Mouse (Mus musculus) retina, postnatal 1 day (tissue): Measurements from ENCODE around the gene Lclat1.
"Not testable (repeated sequence)": the region's sequence is repeated elsewhere in the genome, so short reads cannot be mapped to it uniquely, and the experiment has no call there.

ENCODE experiments used
- DNase-seq: peaks from one replicate; pipeline ENCODE4 v3.0.0-alpha.2; 2012

Lclat1 gene

GRCm38 (mm10) chr17:73245089-73245684, 137.4 kb downstream of the Lclat1 start:
- DNase-seq, result no peak

- no peak for DNase-seq
These were observed 138.3 kb downstream of the Lclat1 start for GRCm38 (mm10) chr17:73246036-73246435.

- DNase-seq, result no peak
These were observed 139.1 kb downstream of the Lclat1 start for GRCm38 (mm10) chr17:73246926-73247325.

- no peak for DNase-seq
These were observed 140.0 kb downstream of the Lclat1 start for GRCm38 (mm10) chr17:73247758-73248157.

GRCm38 (mm10) chr17:73250488-73251141, 142.8 kb downstream of the Lclat1 start:
- DNase-seq, result no peak

DNA sequence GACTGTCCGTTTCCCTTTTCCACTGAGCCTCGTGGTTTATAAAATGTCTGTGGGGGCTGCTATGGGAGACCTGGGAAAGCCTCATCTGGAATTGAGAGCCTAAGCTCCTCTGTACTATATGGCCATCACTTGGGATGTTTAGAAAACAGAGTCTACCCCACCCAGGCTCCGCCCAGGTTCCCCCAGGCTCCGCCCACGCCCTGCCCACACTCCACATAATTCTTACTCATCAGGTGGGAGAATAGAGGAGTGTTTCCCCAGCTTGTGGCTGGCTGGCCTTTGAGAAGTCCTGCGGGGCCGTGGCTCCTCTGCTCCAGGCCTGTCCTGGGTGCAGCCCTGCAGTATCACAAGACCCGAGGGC, 143.3 kb downstream of the Lclat1 start:
- no peak for DNase-seq

DNA sequence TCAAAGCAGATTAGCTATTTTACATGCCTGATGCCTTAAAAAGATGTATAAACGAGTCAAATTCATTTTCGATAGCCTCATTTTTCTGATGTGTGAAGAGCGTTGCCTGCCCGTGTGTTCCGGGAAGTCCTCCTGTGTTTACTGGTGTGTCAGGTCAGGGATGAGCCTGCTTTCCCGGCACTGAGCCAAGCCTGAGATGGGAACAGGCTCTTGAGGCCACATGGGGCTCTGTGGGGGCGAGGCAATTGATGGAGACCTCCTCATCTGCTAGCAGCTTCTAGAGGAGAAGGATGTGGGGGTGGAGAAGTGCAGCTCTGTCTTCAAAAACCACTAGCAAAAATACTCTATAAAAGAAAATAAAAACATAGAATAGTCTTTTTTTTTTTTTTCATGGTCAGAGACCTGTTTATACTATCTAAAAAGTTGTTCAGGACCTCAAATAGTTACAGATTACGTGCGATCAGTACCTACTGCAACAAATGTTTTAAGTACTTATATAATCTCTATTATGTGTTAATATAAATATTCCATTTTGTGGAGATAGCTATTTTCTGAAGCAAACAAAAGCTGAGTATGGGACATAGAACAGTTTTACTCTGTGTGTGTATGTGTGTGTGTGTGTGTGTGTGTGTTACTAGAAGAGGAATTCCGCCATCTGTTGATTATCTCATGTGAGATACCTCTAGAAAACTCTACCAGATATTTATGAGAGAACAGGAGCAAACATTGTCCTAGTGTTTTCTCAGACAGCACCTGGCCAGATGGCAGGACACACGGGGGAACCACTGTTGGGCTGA, 144.2 kb downstream of the Lclat1 start:
- DNase-seq, result no peak

DNA sequence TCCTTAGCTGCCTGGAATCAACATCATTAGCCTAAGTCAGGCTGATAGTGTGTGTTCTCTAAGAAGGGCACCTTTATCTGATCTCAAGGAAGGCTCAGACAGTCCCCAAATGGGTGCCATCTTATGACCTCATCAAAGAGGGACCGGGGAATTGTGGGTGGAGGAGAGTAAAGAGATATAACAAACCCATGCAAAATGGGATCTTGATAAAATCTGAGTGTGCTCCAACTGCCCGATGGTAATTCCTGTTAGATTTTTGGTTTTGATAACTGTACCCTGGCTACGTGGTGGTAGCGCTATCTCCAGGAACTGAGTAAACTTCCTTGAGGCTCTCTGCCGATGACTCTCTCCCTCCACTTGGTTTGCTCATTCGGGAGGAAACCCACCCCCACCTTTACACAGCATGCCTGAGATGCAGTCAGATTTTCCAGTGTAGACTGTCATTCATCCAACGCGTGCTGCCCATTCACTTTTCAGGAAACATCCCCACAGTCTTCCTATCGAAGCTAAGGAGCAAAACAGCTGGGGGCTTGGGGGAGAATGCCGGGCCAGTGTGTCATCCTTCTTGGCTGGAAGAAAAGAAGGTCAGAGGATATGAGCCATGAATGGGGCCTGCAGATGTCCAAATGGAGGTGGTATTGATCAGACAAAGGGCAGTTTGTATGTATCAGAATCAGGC, 145.6 kb downstream of the Lclat1 start:
- no peak for DNase-seq

DNA sequence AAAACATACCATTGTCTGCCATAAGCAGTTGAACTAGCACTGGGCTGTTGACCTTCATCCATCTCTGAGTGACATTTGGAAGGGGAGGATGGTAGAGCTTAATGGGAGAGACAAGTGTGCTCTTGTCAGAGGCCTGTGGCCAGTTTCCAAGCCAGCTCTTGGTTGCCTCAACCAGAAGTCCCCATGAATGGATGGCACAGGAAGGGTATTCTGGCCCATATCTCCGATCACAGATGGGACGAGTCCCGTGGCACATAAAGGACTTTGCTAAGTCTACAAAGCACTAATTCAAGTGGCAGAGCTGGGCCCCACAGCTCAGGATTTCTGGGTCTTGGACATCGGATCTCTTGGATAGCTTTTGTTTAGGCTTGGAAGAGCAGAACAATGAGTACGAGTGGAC, 148.0 kb downstream of the Lclat1 start:
- no peak for DNase-seq

GRCm38 (mm10) chr17:73258620-73259019, 150.8 kb downstream of the Lclat1 start:
- DNase-seq, result no peak

DNA sequence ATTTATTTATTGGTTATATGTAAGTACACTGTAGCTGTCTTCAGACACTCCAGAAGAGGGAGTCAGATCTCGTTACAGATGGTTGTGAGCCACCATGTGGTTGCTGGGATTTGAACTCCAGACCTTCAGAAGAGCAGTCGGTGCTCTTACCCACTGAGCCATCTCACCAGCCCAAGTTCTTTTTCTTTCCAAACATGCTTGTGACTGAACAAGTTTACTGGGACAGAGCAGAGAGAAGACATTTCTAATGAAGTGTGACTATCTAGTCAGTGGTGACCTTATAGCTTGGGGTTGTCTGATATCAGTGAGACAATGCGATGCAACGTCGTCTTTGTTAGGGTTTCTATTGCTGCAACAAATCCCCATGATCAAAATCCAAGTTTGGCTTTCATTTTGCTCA, 151.5 kb downstream of the Lclat1 start:
- not testable (repeated sequence) for DNase-seq

GRCm38 (mm10) chr17:73262558-73262957, 154.8 kb downstream of the Lclat1 start:
- DNase-seq, result no peak

- no peak for DNase-seq
These were observed 155.3 kb downstream of the Lclat1 start for GRCm38 (mm10) chr17:73263077-73263501.

GRCm38 (mm10) chr17:73270871-73271796, 163.3 kb downstream of the Lclat1 start:
- no peak for DNase-seq

DNA sequence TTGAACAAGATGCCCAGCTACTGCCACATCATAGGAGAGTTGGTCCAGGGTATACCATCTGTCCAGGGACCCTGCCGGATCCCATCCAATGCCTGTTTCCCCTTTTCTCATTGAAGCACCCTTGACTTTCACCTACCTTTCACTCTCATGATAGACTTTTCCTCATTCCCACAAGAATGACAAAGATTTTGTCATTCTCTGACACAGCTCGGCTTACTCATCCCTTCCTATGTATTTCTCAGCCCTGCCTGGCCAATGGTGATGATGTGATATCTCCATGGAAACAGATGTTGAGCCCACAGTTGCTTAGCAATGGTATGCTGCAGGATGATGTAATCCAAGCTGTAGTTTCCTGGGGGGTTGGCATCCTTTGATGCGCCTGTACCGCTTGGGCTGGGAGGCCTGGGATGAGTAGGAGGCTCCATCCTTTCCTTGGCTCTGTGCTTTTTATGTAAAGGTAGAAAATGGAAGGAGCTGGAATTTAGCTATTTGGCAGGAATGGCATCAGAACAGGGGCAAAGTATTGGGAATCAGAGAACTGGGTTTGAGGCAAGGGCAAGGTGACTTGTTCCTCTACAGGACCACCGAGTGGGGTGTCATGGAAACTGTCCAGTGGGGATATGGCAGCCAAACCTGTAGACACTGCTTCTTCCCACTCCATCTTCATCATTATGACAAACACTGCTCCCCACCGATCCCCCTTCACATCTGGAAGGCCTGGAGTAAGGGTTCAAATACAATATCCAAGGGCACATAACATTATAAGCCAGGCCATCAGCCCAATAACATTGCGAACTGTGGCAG, 164.2 kb downstream of the Lclat1 start:
- DNase-seq, result peak; percentile 30

GRCm38 (mm10) chr17:73273809-73274208, 166.0 kb downstream of the Lclat1 start:
- DNase-seq, result no peak

- no peak for DNase-seq
These were observed 167.3 kb downstream of the Lclat1 start for GRCm38 (mm10) chr17:73275066-73275465.

DNA sequence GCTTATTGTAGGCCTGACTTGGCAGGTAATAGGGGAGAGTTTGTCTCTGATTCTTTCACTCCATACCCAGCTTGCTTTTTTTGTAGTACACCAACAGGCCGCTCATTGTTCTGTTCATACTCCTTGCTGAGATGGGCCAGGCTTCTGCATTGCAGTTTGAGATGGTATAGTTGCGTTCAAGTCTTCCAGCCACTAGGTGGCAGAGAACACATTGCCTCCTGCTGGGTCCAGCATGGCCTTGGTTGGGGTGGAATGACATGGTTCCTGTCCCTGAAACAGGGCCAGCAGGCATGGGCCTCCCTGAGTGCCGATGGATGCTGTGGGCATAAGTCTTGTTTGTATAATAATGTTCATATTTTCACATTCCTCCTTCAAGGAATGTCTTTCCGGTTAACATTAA, 170.0 kb downstream of the Lclat1 start:
- DNase-seq, result no peak

- not testable (repeated sequence) for DNase-seq
These were observed 174.9 kb downstream of the Lclat1 start for GRCm38 (mm10) chr17:73282702-73283101.

DNA sequence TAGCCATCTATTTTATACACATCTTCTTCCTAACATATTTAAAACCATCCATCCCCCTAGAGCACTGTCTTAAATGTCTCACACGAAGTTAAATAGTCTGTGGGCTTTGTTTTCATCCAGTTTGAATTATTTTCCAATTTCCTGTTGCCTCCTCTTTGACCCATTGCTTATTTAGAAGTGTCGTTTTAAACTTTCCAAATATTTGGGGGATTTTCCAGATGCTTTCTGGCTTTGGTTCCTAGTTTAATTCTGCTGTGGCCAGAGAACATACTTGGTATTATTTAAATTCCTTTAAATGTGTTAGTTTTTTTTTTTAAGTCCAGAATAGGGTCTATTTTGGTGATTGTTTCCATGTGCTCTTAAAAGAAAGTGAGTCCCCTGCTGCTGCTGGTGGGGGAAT, 176.5 kb downstream of the Lclat1 start:
- DNase-seq, result no peak
